Mouse (Mus musculus) embryonic facial prominence, embryonic 12.5 days (tissue): ENCODE data around the gene Armc2. TPM values are rescaled to one million over a fixed set of nuclear protein-coding genes. Genes with fewer than 3 reads are reported as not detected.

Source experiments
- ATAC-seq: fragments of 200-750 bp; cut with Nextera tagmentation; 2 replicates; pipeline ENCODE4 v1.8.0; 2017; ENCODE audit not compliant: insufficient number of reproducible peaks, insufficient read depth, low FRiP score, low TSS enrichment
- H3K27ac ChIP-seq: fragments of 300-500 bp; sonication (generic); 2 replicates; pipeline ENCODE4 v1.5.1; 2016; ENCODE audit warnings: mild to moderate bottlenecking
- H3K27me3 ChIP-seq: fragments of 300-500 bp; sonication (generic); 2 replicates; pipeline ENCODE4 v1.6.1; 2016; ENCODE audit warnings: mild to moderate bottlenecking, moderate library complexity
- H3K36me3 ChIP-seq: fragments of 300-500 bp; sonication (generic); 2 replicates; pipeline ENCODE4 v1.6.1; 2016; ENCODE audit warnings: mild to moderate bottlenecking
- H3K4me1 ChIP-seq: fragments of 300-500 bp; sonication (generic); 2 replicates; pipeline ENCODE4 v1.6.1; 2016
- H3K4me2 ChIP-seq: fragments of 300-500 bp; sonication (generic); replicated peaks from 2 replicates; pipeline ENCODE4 v1.6.1; 2016; ENCODE audit warnings: mild to moderate bottlenecking, moderate library complexity
- H3K4me3 ChIP-seq: fragments of 300-500 bp; sonication (generic); 2 replicates; pipeline ENCODE4 v1.5.1; 2016; ENCODE audit warnings: mild to moderate bottlenecking
- H3K9ac ChIP-seq: fragments of 300-500 bp; sonication (generic); 2 replicates; pipeline ENCODE4 v1.6.1; 2016; ENCODE audit warnings: mild to moderate bottlenecking, moderate library complexity
- H3K9me3 ChIP-seq: fragments of 300-500 bp; sonication (generic); 2 replicates; pipeline ENCODE4 v1.6.1; 2016; ENCODE audit warnings: mild to moderate bottlenecking, moderate library complexity
- WGBS: fragments of 180-500 bp; shearing (Covaris S2); methylation state at CpG from one replicate; pipeline ENCODE4 v1.1.7; 2016; 5-methylcytosine and 5-hydroxymethylcytosine counted together
- polyA plus RNA-seq: library from polyadenylated mRNA; unstranded; fragments of >200 nt; fragmentation: Nextera tagmentation; extraction: Ambion mirVana; gene quantifications from 2 replicates; pipeline ENCODE4 v1.2.1, GENCODE M21; 2016

Armc2 gene
- polyA plus RNA-seq, 1 experiment from 2014 or later, result 4.7 TPM

DNA sequence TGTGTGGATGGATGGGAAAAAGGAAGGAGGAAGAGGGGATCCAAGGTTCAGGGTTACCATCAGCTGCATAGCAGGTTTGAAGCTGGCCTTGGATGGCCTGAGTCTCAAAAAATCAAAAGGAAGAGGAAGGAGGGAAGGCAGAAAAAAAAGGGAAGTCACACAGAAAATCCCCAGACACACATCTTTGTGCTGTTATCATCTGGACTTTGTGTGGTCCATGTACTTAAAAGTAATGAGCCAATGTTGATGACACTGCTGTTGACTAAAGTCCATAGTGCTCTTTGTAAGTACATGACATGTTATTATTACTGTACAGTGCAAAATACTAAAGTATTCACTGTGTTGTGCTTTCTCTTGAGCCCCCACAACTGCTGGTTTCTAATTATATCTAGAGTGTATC lies 121.8 kb downstream of the Armc2 start:
- Histone ChIP-seq H3K4me1 (peaks cover 16% of the 10 kb centered on the region; the same call in 1 of the 2 replicates), H3K27me3 (no peaks in the 10 kb centered on the region), H3K9ac (no peak overlapping the region), H3K27ac (no peak overlapping the region), H3K4me3 (no peak overlapping the region), H3K36me3 (peaks cover 16% of the 10 kb centered on the region), H3K4me2 (no peak overlapping the region), H3K9me3 (no peaks in the 10 kb centered on the region)
- ATAC-seq, result no peak

GRCm38 (mm10) chr10:41893433-41894411 lies 124.5 kb downstream of the Armc2 start:
- peaks cover 16% of the 10 kb centered on the region; the same call in 1 of the 2 replicates for H3K4me1 ChIP-seq
- no peak overlapping the region for H3K9ac ChIP-seq
- peak overlapping the region; percentile 51; the same call in 1 of the 2 replicates for H3K27ac ChIP-seq
- H3K4me2 ChIP-seq, result no peak overlapping the region
- no peak for ATAC-seq
- no peaks in the 10 kb centered on the region for H3K9me3 ChIP-seq
- no peaks in the 10 kb centered on the region for H3K27me3 ChIP-seq
- peaks cover 7% of the 10 kb centered on the region for H3K36me3 ChIP-seq
- no peak overlapping the region for H3K4me3 ChIP-seq
- WGBS, result 41% methylated on average over 4 of the region's 4 CpGs

GRCm38 (mm10) chr10:41891312-41891711 lies 126.9 kb downstream of the Armc2 start:
- H3K27me3 ChIP-seq, result no peaks in the 10 kb centered on the region
- no peak overlapping the region for H3K27ac ChIP-seq
- H3K4me3 ChIP-seq, result no peak overlapping the region
- H3K4me1 ChIP-seq, result peaks cover 16% of the 10 kb centered on the region; the same call in 1 of the 2 replicates
- no peak for ATAC-seq
- H3K9ac ChIP-seq, result no peak overlapping the region
- 86% methylated on average over 4 of the region's 4 CpGs for WGBS
- no peaks in the 10 kb centered on the region for H3K9me3 ChIP-seq
- H3K4me2 ChIP-seq, result no peak overlapping the region
- no peaks in the 10 kb centered on the region for H3K36me3 ChIP-seq

GRCm38 (mm10) chr10:41890537-41890936 lies 127.7 kb downstream of the Armc2 start:
- no peaks in the 10 kb centered on the region for H3K27me3 ChIP-seq
- H3K9me3 ChIP-seq, result no peaks in the 10 kb centered on the region
- H3K36me3 ChIP-seq, result no peaks in the 10 kb centered on the region
- no peak overlapping the region for H3K27ac ChIP-seq
- no peak overlapping the region for H3K9ac ChIP-seq
- H3K4me2 ChIP-seq, result no peak overlapping the region
- ATAC-seq, result no peak
- peaks cover 16% of the 10 kb centered on the region; the same call in 1 of the 2 replicates for H3K4me1 ChIP-seq
- no peak overlapping the region for H3K4me3 ChIP-seq

DNA sequence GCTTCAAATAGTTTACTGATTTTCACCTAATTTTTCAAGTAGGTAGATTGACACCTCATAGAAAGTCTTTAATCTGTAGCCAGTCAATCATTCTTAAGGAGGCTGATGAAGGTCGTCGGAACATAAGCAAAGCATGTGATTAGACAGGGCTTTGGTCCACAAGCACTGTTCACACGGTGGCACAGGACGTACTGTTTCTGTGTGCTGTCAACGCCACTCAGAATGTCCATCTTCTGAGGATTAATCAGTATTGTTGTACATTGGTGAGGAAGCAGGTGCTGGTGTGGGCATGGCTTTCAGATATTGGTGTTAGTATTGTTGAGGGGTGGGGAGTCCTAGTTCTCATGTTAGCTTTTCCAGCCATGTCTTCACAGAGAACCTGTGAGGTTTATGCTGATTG lies 128.7 kb downstream of the Armc2 start:
- H3K4me2 ChIP-seq, result no peak overlapping the region
- H3K27ac ChIP-seq, result no peak overlapping the region
- H3K36me3 ChIP-seq, result no peaks in the 10 kb centered on the region
- H3K27me3 ChIP-seq, result no peaks in the 10 kb centered on the region
- no peaks in the 10 kb centered on the region for H3K9me3 ChIP-seq
- WGBS, result 73% methylated on average over 5 of the region's 5 CpGs
- no peak for ATAC-seq
- peaks cover 14% of the 10 kb centered on the region; the same call in 1 of the 2 replicates for H3K4me1 ChIP-seq
- no peak overlapping the region for H3K4me3 ChIP-seq
- H3K9ac ChIP-seq, result no peak overlapping the region

- Histone ChIP-seq H3K9ac (no peak overlapping the region), H3K4me3 (peak overlapping the region; percentile 72; the same call in 1 of the 2 replicates)
Measured at GRCm38 (mm10) chr10:41888365-41888941, 129.8 kb downstream of the Armc2 start.

GRCm38 (mm10) chr10:41887080-41887821 lies 131.0 kb downstream of the Armc2 start:
- peak; percentile 95 for ATAC-seq
- Histone ChIP-seq H3K4me1 (no peaks in the 10 kb centered on the region; the same call in 1 of the 2 replicates), H3K36me3 (no peaks in the 10 kb centered on the region), H3K9me3 (no peaks in the 10 kb centered on the region), H3K9ac (peak overlapping the region; percentile 87), H3K27me3 (no peaks in the 10 kb centered on the region), H3K4me2 (peak overlapping the region; percentile 79), H3K4me3 (peak overlapping the region; percentile 72), H3K27ac (peak overlapping the region; percentile 90)
- WGBS, result 1% methylated on average over 64 of the region's 65 CpGs

More at GRCm38 (mm10) chr10:41888365-41888941, 129.8 kb downstream of the Armc2 start:
- no peak overlapping the region for H3K27ac ChIP-seq
- no peaks in the 10 kb centered on the region for H3K9me3 ChIP-seq
- 40% methylated on average over 4 of the region's 4 CpGs for WGBS
- H3K27me3 ChIP-seq, result no peaks in the 10 kb centered on the region
- H3K4me2 ChIP-seq, result peak overlapping the region; percentile 79
- no peak for ATAC-seq
- H3K36me3 ChIP-seq, result no peaks in the 10 kb centered on the region
- peaks cover 3% of the 10 kb centered on the region; the same call in 1 of the 2 replicates for H3K4me1 ChIP-seq

DNA sequence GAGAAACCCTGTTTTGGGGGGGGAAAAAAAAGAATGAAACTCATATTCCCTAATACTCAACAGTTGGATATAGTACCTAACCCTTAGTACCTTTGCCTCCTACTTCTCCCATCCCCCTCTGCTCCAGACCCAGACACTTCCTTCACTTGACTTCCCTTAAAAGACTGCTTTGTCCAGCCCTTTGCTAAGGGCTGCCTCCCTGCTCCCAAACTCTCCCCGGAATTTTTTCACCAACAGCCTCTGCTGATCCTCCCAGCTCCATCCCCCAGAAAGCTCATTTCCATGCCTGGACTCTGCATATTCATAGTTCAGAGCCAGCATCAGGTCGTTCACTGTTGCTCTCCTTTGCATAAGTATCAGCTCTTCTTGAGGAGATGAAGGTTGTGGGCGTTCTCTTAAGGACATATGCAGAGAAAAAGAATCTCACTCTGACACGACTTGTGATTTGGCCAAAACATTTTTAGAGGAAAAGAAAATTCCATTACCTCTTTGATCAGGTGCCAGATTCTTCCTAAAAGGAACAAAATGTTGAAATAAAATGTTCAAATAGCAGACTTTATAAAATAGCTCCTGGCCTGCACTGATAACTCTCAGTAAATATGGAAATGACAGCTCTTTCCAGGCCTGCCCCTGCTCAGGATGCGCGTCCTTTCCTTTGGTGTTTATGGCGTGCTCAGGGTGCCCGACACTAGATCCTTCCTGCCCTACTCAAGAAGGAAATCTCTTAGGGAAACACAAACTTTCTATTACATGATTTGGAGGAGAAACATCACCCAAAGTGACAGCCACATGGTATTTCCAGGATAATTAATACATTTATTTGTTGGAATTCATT lies 134.3 kb downstream of the Armc2 start:
- no peak overlapping the region for H3K27ac ChIP-seq
- WGBS, result 49% methylated on average over 8 of the region's 8 CpGs
- H3K4me1 ChIP-seq, result peaks cover 5% of the 10 kb centered on the region; the same call in 1 of the 2 replicates

GRCm38 (mm10) chr10:41881438-41881837 lies 136.8 kb downstream of the Armc2 start:
- Histone ChIP-seq H3K27ac (no peak overlapping the region), H3K4me1 (0 out of 2 replicates have a peak, but pooled peaks cover 5% of the 10 kb centered on the region), H3K4me3 (no peak overlapping the region), H3K4me2 (no peak overlapping the region), H3K9ac (no peak overlapping the region), H3K9me3 (no peaks in the 10 kb centered on the region), H3K27me3 (no peaks in the 10 kb centered on the region), H3K36me3 (no peaks in the 10 kb centered on the region)
- 34% methylated on average over 4 of the region's 4 CpGs for WGBS
- ATAC-seq, result no peak

More for the DNA sequence above, 134.3 kb downstream of the Armc2 start:
- no peak overlapping the region for H3K9ac ChIP-seq
- no peaks in the 10 kb centered on the region for H3K27me3 ChIP-seq
- no peaks in the 10 kb centered on the region for H3K36me3 ChIP-seq
- H3K9me3 ChIP-seq, result no peaks in the 10 kb centered on the region
- no peak overlapping the region for H3K4me2 ChIP-seq
- ATAC-seq, result no peak
- no peak overlapping the region for H3K4me3 ChIP-seq

GRCm38 (mm10) chr10:41880777-41881176 lies 137.5 kb downstream of the Armc2 start:
- Histone ChIP-seq H3K36me3 (no peaks in the 10 kb centered on the region), H3K9me3 (no peaks in the 10 kb centered on the region), H3K4me2 (no peak overlapping the region), H3K4me3 (no peak overlapping the region), H3K27ac (no peak overlapping the region), H3K9ac (no peak overlapping the region), H3K4me1 (0 out of 2 replicates have a peak, but pooled peaks cover 5% of the 10 kb centered on the region), H3K27me3 (no peaks in the 10 kb centered on the region)
- no peak for ATAC-seq
- 20% methylated on average over 1 of the region's 1 CpGs for WGBS

DNA sequence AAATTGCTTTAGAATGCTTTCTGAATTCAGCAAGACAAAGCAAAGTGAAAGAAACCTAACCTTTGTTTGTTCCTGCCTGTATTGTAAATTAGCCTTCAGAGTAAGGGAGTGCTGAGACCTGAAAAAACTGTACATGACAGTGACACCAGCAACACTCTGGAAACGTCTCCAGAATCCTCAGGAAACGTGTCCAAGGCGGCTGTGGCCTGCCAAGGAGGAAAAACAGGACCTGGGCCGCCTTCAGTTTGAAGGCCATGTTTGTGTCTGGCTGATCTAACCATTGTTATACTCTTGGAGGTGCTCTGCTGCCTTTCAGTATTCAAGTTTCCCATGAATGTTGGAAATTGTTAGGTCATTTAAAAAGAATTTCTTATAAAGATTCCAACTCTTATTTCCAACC lies 138.0 kb downstream of the Armc2 start:
- Histone ChIP-seq H3K4me1 (0 out of 2 replicates have a peak, but pooled peaks cover 5% of the 10 kb centered on the region), H3K9ac (no peak overlapping the region), H3K36me3 (no peaks in the 10 kb centered on the region), H3K9me3 (no peaks in the 10 kb centered on the region), H3K27ac (no peak overlapping the region), H3K4me2 (no peak overlapping the region), H3K27me3 (no peaks in the 10 kb centered on the region), H3K4me3 (no peak overlapping the region)
- no peak for ATAC-seq
- WGBS, result 51% methylated on average over 4 of the region's 4 CpGs
